Mouse (Mus musculus) regulatory T cell (primary cell): Measurements from ENCODE around the gene Atp6v0a4.

Experiments used
- in situ Hi-C: fragments of 300-600 bp; cut with MboI, MseI; formaldehyde crosslinking; loops from one replicate; pipeline ENCODE4 v1.15.1; 2025; ENCODE audit warnings: high pct_unique_total_duplicates

Gene Atp6v0a4

DNA sequence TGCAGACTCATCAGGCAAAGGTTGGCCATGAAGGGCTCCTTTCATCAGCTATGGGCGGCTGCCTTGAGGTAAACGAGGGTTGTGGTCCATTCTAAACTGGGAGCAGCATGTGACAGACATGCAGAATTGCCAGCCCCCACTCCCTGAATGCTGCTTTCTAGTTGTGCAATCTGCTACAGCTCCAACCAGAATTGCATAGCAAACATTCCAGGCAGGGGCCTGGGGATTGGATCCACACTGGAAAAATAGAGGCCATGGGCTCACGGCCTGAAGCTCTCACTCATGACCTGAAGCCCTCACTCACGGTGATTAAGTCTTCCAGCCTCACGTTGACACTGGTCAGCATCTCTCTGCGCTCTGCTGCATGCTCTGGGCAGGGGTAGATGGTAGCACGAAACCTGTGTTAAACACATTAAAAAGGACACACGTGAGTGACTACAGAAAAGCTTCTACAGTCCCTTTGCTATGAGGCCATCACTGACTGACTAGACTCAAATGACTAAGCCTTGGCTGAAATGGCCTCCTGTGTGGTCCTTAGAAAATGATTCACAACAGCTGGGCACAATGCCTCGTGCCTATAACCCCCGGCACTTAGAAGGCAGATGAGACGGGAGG, 42.6 kb downstream of the Atp6v0a4 start:
- in situ Hi-C loops = no loop called here

DNA sequence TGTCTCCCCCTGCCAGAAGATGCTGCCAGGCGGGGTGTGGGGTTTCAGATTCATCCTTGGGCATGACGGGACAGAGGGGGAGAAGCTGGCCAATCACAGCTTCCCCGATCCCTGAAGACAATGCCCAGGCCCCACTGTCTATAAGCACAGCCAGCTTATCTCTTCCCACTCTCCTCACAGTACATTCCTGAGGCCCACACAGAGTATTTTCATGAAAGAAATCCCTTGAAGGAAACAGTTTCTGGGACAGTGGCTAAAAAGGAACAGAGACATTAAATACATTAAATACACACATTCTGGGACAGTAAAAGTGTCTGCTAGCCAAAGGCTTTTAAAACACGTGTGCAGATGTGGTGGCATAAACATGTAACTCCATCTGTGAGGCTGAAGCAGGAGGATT, 44.0 kb downstream of the Atp6v0a4 start:
- in situ Hi-C loops = no loop called here

DNA sequence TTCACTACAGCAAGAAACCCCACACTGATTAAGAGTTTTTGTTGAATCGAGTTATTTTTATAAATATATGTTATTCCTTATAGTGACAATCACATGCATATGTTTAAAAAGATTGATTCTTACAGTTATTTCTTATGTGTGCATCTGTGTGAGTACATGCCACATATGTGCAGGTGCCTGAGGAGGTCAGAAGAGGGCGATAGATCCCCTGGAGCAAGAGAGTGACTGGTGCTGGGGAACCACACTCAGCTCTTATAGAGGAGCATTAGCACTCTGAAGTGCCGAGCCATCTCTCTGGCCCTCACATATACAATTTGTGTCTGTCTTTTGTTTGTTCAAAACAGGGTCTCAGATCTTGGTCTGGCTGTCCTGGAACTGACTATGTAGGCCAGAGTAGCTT, 50.8 kb downstream of the Atp6v0a4 start:
- in situ Hi-C loops = no loop called here

DNA sequence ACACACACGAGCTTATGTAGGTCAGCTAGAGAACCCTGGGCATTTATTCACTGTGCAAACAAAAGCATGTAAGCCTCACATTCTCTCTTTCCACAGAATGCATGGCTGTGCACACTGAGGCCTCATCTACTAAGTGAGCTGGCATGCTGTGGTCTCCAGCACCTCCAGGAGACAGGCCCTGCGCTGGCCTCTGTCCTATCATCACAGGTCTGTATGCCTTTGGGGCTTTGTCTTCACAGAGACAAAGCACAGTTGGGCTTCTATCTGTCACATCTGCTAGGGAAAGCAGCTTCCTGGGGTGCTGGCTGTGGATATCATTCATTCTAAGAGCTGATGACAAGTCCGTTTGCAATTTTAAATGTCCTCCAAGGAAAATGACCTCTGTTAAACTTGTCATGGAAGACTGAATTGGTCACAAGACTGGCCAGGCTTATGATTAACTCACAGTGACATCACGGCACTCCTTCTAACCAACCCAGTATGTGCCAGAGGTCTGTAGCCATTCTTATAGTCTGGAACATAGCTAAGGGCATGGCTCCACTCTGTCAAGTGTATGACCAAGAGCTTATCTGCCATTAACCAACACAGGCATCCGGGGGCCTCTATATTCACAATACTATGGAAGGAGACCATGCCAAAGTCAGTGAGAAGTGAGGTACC, 52.1 kb downstream of the Atp6v0a4 start:
- in situ Hi-C loops = no loop called here

DNA sequence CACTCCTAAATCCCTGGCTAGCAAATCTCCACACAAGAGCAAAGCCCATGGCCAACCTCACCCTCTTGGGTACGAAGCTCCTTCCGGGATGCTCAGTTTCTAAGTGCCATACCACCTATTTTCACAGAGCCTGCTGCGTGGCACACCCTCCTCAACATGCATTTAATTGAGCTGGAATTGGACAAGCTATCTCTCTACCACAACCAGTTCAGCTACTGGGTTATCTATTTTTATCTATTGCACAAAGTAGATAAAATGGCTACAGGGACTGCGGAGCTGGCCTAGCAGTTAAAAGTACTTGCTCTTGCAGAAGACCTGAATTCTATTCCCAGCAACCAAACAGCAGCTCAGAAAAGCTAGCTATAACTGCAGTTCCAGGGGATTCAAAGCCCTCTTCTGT, 53.1 kb downstream of the Atp6v0a4 start:
- in situ Hi-C loops = no loop called here

DNA sequence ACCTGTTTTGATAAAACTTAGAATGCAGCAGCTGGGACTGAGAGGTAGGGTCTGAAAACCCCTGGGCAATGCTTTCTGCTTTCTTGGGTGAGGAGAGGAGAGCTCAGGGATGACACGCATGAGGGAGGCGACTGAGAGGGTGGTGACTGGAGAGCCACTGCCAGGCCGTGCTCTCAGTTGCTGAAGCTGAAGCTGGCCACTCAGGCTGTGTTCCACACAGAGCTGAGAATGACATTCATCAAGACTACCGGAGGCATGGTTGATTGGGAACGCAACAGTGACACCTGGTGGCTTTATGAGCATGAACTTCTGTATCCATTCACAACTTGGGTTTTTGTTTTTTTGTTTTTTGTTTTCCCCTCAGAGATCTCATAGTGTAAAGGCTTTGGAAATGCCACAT, 58.2 kb downstream of the Atp6v0a4 start:
- in situ Hi-C loops = loop anchor here (10.0 kb wide), 1 partner anchor 711 kb away; no protein-coding TSS in a partner anchor

DNA sequence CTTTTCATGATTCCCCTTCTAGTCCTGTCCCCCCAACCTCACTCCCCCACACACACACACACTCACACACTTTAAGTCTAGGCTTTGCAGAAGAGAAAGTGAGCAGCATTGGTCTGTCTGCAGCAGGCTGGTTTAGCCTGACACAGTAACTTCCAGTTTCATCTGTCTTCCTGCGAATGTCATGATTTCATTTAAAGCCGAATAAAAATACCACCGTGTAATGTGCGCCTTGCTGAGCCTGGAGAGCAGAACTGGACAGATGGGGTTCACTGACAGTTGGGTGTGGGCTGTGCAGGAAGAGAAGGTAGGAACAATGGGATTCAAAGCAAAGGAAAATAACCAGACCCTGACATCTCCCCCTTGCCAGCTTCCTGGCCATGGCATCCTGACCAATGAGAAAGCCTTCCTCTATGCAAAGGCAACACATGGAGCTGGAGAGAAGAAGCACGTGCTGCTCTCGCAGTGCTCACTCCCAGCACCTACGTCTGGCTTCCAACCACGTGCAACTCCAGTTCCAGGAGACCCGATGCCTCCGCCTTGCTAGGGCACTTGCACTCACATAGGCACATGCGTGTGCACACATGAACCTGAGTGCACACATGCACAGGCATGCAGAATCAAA, 58.8 kb downstream of the Atp6v0a4 start:
- in situ Hi-C loops = loop anchor here (10.0 kb wide), 1 partner anchor 711 kb away; no protein-coding TSS in a partner anchor

DNA sequence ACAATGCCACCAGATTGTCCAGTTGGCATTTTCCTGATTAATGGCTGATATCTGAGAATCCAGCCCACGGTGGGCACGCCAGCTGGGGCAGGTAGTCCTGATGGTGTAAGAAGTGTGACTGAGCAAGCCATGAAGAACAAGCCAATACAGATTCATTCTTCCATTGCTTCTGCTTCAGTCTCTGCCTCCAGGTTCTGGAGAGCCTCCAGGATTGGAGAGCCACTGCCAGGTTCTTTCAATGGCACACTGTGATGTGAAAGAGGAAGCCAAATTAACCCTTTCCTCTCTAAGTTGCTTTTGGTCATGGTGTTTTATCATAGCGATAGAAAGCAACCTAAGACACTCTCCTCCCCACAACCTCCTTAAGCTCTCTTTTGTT, 59.3 kb downstream of the Atp6v0a4 start:
- in situ Hi-C loops = loop anchor here (10.0 kb wide), 1 partner anchor 710 kb away; no protein-coding TSS in a partner anchor

DNA sequence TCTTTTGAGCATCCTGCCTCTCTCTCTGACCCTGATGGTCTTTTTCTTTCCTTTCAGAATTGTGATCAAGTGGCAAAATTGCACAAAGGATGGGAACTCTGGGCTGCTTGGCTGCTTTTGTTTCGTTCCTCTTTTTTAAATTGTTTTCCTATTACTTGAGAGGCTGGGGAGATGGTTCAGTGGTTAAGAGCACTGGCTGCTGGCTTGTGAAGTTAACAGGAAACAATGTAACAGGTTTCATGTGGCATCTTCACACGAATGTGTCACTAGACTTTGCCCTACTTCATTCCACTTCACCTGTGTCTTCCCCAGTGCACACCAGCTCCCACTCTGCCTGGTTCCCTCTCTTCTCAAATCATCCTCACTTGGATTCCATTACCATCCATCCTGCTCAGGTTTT, 59.8 kb downstream of the Atp6v0a4 start:
- in situ Hi-C loops = loop anchor here (10.0 kb wide), 1 partner anchor 710 kb away; no protein-coding TSS in a partner anchor

DNA sequence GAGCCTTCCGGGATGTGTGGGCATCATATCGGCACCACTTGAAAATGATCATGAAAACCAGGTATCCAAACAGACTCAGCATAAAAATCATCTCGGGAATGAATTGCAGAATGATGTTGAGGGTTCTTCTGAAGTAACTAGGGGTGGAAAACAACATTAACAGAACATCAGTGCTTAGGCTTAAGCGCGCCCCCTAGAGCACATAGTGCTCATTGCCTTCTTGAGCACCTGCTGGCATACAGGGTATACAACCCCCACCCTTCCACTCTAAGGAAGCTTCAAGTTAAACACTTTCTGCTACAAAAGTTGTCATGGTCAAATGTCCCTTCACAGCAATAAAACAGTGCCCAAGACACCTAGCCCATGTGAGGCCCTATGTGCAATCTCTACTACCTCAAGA, 65.6 kb downstream of the Atp6v0a4 start:
- in situ Hi-C loops = no loop called here

DNA sequence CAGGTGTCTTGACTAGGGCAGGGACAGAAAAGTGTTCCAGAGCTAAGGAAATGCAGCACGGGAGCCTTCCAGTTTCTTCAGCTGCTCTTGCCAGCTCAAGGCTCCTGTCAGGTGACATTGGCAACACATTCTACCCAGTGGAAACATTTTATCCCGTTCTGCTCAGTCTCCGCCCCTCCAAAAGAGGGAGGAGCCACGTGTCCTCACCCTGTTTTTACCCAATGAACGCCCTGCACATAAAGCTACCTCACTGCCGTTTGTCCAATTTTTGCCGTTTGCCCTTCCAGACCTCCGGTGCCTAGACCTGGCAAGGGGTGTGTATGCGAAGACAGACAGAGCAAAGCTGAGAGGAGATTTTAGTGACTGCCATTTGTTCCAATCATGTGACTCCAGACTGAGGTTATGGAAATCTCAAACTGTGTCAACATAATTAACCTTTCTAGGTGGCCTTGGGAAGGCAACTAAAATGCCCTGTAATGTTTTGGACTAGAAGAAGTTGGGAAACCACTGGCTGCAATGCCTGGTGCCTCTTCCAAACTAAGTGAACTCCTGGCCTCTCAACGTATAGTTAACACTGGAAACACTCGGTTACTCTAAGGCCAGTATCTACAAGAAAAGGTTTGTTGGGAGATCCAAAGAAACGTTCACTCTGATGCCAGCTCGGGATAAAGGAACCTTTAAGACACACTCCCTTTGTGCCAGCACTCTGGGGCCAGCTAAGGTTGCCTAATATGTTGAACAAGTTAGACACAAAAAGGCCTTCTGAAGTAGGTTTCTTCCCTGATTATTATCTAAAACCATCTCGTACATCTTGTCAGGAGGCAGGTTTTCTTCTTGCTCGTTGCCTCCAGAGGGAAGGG, 68.7 kb downstream of the Atp6v0a4 start:
- in situ Hi-C loops = no loop called here

DNA sequence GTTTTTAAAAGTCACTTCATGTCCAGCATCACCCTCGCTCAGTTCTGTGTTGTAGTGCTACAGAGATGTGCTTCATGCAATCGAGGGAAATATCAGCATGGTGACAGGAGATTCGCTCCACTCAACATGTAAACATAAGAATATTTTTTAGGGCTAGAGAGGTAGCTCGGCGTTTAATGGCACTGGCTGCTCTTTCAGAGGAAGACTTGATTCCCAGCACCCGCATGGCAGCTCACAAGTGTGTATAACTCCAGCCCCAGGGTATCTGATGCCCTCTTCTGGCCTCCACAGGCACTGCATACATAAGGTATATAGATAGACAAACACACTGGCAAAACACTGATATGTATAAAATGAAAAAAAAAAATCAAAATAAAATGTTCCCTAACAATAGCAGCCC, 74.8 kb downstream of the Atp6v0a4 start:
- in situ Hi-C loops = no loop called here

DNA sequence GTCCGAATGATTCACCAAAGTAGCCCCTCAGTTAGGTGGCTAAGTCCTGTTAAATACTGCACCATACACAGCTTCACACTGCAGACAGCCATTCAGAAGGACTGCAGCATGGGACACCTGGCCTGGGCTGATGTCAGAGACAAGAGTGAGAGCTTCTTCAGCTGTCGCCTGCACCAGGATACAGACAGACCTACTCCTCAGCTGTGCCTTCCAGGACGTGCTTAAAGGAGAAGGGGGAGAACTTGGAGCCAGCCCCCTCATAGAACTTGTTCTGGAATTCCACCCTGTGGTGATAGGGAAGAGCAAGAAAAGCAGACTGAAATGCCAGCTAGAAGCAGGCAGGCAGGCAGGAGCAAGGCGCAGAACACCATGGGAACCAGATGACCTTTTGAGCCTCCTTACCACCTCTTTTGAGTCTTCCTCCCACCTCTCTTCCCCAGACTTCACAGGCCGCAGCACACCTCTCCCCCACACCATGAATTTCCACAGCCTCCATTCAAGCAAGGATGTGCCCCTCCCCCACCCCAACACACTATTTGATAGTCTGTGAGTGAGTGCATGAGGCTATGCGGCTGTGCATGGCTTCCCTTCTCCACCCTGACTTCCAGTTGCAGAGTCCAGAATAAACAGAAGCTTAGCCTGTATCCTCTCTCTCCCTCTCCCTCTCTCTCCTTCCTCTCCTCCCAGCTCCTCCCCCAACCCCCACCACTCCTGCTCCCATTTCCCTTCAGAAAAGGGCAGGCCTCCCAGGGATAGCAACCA, 75.4 kb downstream of the Atp6v0a4 start:
- in situ Hi-C loops = no loop called here

DNA sequence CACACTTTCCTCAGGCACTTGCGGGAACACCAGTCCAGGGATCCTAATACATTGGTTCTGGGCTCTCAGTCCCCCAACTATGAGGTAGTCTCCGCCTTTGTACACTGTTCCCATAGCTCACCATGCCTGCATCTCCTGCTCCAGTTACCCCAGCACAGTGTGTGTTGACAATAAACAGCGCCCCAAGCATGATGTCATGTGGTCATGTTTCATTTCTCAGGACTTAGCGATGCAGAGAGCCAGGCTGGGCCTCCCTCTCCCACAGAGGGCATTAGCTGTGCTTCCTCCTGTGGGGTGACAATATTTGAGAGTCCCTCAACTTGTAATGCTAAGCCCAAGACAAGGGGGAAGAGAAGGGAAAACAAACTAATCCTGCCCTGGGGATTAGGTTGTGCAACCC, 76.4 kb downstream of the Atp6v0a4 start:
- in situ Hi-C loops = no loop called here

DNA sequence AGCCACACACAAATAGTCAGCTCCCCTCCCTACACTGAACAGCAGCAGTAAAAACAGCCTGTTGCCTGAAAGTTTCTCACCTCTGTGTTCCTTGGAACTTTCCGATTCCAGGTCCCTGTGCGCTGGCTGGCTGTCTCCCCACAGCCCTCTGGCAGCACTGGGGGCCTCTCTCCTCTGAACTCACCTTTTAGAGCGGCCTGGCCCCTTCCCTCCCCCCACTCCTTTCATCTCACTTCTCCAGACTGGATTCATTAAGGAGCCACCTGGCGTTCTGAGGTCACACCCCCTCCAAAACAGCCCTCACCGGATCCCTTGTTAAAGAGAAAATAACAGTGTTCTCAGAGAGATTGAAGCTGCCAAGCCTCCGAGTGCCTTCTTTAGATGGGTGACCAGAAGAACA, 77.5 kb downstream of the Atp6v0a4 start, which contains the start of gene Svopl:
TSS of gene Svopl (minus strand) at position 159 of the 400 bp plus-strand sequence.
- in situ Hi-C loops = no loop called here

DNA sequence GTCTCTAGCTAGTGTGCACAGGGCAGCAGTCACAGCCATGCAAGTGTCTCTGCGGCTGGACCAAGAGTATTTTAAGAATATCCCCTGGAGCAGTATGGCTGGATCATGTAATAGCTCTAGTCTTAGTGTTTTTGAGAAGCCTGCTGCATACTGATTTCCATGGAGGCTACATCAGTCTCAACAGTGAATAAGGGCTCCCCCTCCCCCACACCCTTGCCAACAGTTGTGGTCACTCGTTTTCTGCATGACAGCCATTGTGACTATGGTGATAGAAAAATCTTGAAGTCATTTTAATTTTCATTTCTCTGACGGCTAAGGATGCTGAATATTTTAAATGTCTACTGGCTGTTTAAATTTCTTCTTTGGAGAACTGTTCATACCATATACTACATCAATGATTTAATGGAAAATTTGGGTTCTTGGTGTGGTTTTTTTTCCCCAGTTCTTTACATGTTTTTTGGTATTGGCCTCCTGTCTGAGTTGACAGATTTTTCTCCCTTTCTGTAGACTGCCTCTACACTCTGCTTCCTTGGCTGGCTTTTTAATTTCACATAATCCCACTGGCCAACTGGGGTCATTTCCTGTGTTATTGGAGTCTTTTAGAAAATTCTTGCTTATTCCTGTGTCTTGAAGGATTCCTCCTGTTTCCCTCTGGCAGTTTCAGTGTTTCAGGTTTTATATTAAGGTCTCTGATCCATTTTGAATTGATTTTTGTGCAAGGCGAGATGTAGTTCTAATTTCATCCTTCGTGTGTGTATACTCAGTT, 91.4 kb downstream of the Atp6v0a4 start:
- in situ Hi-C loops = no loop called here

DNA sequence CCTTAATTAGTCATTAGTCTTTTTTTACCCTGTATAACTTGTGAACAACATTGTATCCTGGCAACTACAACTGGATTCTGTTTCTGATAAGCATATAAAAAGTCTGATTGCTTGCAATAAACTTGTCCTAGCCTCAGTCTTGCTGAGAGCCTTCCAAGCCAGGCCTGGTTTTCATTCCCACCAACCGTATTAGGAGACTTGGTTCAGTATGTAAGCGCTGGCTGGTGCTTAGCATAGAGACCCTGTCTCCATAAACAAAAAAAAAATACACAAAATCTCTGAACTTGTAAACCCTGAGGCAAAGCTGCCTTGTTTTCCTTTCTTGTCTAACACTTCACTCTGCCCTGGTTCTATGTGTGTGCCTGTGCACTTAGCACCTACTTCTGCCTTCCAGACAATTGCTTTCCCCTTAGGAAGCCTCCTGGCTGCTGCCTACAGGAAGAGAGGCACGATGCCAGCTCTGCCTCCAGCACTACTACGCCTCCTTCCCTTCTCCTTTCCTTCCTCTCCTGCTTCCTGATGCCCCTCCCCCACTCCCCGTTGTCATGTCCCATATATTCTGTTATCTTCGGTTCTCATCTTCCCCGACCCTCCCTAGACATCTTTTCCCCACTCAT, 92.4 kb downstream of the Atp6v0a4 start:
- in situ Hi-C loops = no loop called here

DNA sequence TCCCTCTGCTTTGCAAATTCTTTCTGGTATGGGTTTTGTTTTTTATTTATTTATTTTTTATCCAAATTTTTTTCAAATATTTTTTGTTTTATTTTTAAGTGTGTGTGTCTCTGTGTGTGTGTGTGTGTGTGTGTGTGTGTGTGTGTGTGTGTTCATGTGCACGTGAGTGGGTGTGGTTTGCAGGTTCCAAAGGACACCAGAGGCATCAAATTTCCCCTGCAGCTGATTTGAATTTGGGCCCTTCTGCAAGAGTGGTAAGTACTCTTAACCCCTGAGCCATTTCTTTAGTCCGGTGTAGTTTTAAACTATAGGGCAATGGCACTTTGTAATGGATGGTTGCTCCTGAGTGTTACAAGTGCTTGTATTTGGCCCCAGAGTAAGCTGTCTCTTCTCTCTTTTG, 96.2 kb downstream of the Atp6v0a4 start:
- in situ Hi-C loops = no loop called here

DNA sequence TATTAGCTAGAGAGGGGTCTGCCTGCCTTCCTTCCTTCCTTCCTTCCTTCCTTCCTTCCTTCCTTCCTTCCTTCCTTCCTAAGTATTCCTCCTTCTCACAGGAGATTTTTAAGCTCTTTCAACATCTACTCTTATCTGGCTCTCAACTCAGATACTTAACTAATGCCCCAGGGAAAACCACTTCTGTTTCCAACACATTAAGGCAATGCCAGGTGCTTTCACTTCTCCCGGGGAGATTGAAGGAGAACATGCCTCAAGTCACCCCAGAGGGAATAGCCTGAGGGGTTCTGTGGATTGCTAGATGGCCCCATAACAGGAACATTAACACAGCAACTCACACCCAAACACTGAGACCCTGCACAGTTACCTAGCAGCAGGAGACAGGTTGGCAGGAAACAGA, 96.6 kb downstream of the Atp6v0a4 start:
- in situ Hi-C loops = no loop called here

DNA sequence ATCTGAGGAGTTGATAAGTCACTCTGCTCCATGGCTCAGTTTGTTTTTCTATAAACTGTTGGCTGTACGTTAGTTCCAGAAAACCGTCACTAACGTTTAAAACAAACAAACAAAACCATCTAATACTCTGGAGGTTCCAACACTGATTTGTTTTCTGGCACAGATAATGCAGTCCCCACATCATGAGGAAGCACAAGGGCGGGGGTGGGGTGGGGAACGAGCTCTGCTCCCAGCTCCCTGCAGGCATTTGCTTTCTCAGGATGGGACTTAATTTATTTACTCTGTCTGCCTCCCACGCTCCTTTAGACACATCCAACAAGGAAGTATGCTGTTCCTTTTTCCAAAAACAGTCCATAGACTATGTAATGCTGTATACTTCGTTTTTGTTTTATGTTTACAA, 101.1 kb downstream of the Atp6v0a4 start:
- in situ Hi-C loops = no loop called here
